Mouse (Mus musculus): Measurements from ENCODE around the gene Atg9a. TPM values are rescaled to one million over a fixed set of nuclear protein-coding genes. Genes with fewer than 3 reads are reported as not detected.

Gene Atg9a
- total and polyA plus RNA-seq, 3 experiments: 16.3 to 40.0 (median 34.2) TPM

GRCm38 (mm10) chr1:75191258-75191621 lies 756 bp downstream of the Atg9a start:
- H3K27me3 ChIP-seq (ENCODE audit: insufficient read depth, low read length): no peaks in the 10 kb centered on the region
- TF ChIP-seq GATA1 (IDR thresholded peaks at IDR 0.05; ENCODE audit: borderline replicate concordance, low read length) (no peak), CTCF (IDR thresholded peaks at IDR 0.05; ENCODE audit: low read depth, low read length) (no peak), POLR2AphosphoS5 (IDR thresholded peaks at IDR 0.05; ENCODE audit: insufficient replicate concordance, low read depth, low read length) (no peak), GATA2 (IDR thresholded peaks at IDR 0.05; ENCODE audit: borderline replicate concordance, low read depth, low read length) (no peak), TAL1 (conservative IDR thresholded peaks at IDR 0.05; ENCODE audit: low read depth, low read length) (no peak)
- H3K4me1 ChIP-seq (ENCODE audit: insufficient read depth, low read depth, low read length): peaks cover 47% of the 10 kb centered on the region
- DNase-seq (ENCODE audit: low spot score): no peak
- H3K36me3 ChIP-seq (replicated peaks): peaks cover 72% of the 10 kb centered on the region
- peak overlapping the region; percentile 80 for H3K4me3 ChIP-seq (ENCODE audit: low read depth, low read length)
- H3K9me3 ChIP-seq (replicated peaks): no peaks in the 10 kb centered on the region
- ATAC-seq (ENCODE audit: extremely low read depth, insufficient number of reproducible peaks, low FRiP score, poor library complexity, severe bottlenecking): no peak

GRCm38 (mm10) chr1:75190577-75190976 lies 1.4 kb downstream of the Atg9a start:
- Histone ChIP-seq H3K4me1 (ENCODE audit: insufficient read depth, low read depth, low read length) (peaks cover 52% of the 10 kb centered on the region), H3K4me3 (ENCODE audit: low read depth, low read length) (peak overlapping the region; percentile 80; the same call in 1 of the 2 replicates), H3K36me3 (replicated peaks) (peaks cover 72% of the 10 kb centered on the region), H3K27me3 (ENCODE audit: insufficient read depth, low read length) (no peaks in the 10 kb centered on the region), H3K9me3 (replicated peaks) (no peaks in the 10 kb centered on the region)
- ATAC-seq (ENCODE audit: extremely low read depth, insufficient number of reproducible peaks, low FRiP score, poor library complexity, severe bottlenecking): no peak
- TF ChIP-seq CTCF (IDR thresholded peaks at IDR 0.05; ENCODE audit: low read depth, low read length) (no peak), TAL1 (conservative IDR thresholded peaks at IDR 0.05; ENCODE audit: low read depth, low read length) (no peak)
- no peak for DNase-seq (ENCODE audit: low spot score)

GRCm38 (mm10) chr1:75187914-75188483 lies 4.0 kb downstream of the Atg9a start:
- Histone ChIP-seq H3K9me3 (replicated peaks) (no peaks in the 10 kb centered on the region), H3K4me1 (ENCODE audit: insufficient read depth, low read depth, low read length) (peaks cover 50% of the 10 kb centered on the region), H3K36me3 (replicated peaks) (peaks cover 77% of the 10 kb centered on the region), H3K27me3 (ENCODE audit: insufficient read depth, low read length) (no peaks in the 10 kb centered on the region; the same call in 1 of the 2 replicates), H3K4me3 (ENCODE audit: low read depth, low read length) (no peak overlapping the region)
- ATAC-seq (ENCODE audit: extremely low read depth, insufficient number of reproducible peaks, low FRiP score, poor library complexity, severe bottlenecking) (no peak), DNase-seq (ENCODE audit: low spot score) (peak; percentile 40)
- TF ChIP-seq GATA1 (IDR thresholded peaks at IDR 0.05; ENCODE audit: borderline replicate concordance, low read length) (no peak), TAL1 (conservative IDR thresholded peaks at IDR 0.05; ENCODE audit: low read depth, low read length) (peak; percentile 18; the same call in 1 of the 2 replicates)

- Histone ChIP-seq H3K27me3 (ENCODE audit: insufficient read depth, low read length) (no peaks in the 10 kb centered on the region; the same call in 1 of the 2 replicates), H3K36me3 (replicated peaks) (peaks cover 86% of the 10 kb centered on the region), H3K4me3 (ENCODE audit: low read depth, low read length) (no peak overlapping the region), H3K9me3 (replicated peaks) (peaks cover 3% of the 10 kb centered on the region; the same call in 1 of the 2 replicates), H3K4me1 (ENCODE audit: insufficient read depth, low read depth, low read length) (peaks cover 47% of the 10 kb centered on the region)
- ATAC-seq (ENCODE audit: extremely low read depth, insufficient number of reproducible peaks, low FRiP score, poor library complexity, severe bottlenecking): no peak
- DNase-seq (ENCODE audit: low spot score): no peak
- TF ChIP-seq POLR2AphosphoS5 (IDR thresholded peaks at IDR 0.05; ENCODE audit: insufficient replicate concordance, low read depth, low read length) (no peak), CTCF (IDR thresholded peaks at IDR 0.05; ENCODE audit: low read depth, low read length) (no peak), GATA1 (IDR thresholded peaks at IDR 0.05; ENCODE audit: borderline replicate concordance, low read length) (no peak)
Measured at GRCm38 (mm10) chr1:75187126-75187525, 4.9 kb downstream of the Atg9a start.

- no peaks in the 10 kb centered on the region; the same call in 1 of the 2 replicates for H3K27me3 ChIP-seq (ENCODE audit: insufficient read depth, low read length)
- ATAC-seq (ENCODE audit: extremely low read depth, insufficient number of reproducible peaks, low FRiP score, poor library complexity, severe bottlenecking) (no peak), DNase-seq (ENCODE audit: low spot score) (no peak)
- H3K36me3 ChIP-seq (replicated peaks): peaks cover 97% of the 10 kb centered on the region
- peaks cover 3% of the 10 kb centered on the region; the same call in 1 of the 2 replicates for H3K9me3 ChIP-seq (replicated peaks)
- TF ChIP-seq CTCF (IDR thresholded peaks at IDR 0.05; ENCODE audit: low read depth, low read length) (no peak), TAL1 (conservative IDR thresholded peaks at IDR 0.05; ENCODE audit: low read depth, low read length) (no peak), GATA1 (IDR thresholded peaks at IDR 0.05; ENCODE audit: borderline replicate concordance, low read length) (no peak), GATA2 (IDR thresholded peaks at IDR 0.05; ENCODE audit: borderline replicate concordance, low read depth, low read length) (no peak), POLR2AphosphoS5 (IDR thresholded peaks at IDR 0.05; ENCODE audit: insufficient replicate concordance, low read depth, low read length) (no peak)
- peaks cover 50% of the 10 kb centered on the region for H3K4me1 ChIP-seq (ENCODE audit: insufficient read depth, low read depth, low read length)
- no peak overlapping the region for H3K4me3 ChIP-seq (ENCODE audit: low read depth, low read length)
Measured at GRCm38 (mm10) chr1:75185495-75185894, 6.5 kb downstream of the Atg9a start.

GRCm38 (mm10) chr1:75182160-75182559 lies 9.8 kb downstream of the Atg9a start:
- peaks cover 82% of the 10 kb centered on the region for H3K36me3 ChIP-seq (replicated peaks)
- DNase-seq (ENCODE audit: low spot score) (no peak), ATAC-seq (ENCODE audit: extremely low read depth, insufficient number of reproducible peaks, low FRiP score, poor library complexity, severe bottlenecking) (no peak)
- no peaks in the 10 kb centered on the region; the same call in 1 of the 2 replicates for H3K27me3 ChIP-seq (ENCODE audit: insufficient read depth, low read length)
- no peak overlapping the region for H3K4me3 ChIP-seq (ENCODE audit: low read depth, low read length)
- peaks cover 3% of the 10 kb centered on the region; the same call in 1 of the 2 replicates for H3K9me3 ChIP-seq (replicated peaks)
- peaks cover 54% of the 10 kb centered on the region for H3K4me1 ChIP-seq (ENCODE audit: insufficient read depth, low read depth, low read length)
- no peak for TF ChIP-seq POLR2AphosphoS5 (IDR thresholded peaks at IDR 0.05; ENCODE audit: insufficient replicate concordance, low read depth, low read length)
- TF ChIP-seq GATA2 (IDR thresholded peaks at IDR 0.05; ENCODE audit: borderline replicate concordance, low read depth, low read length): no peak
- TF ChIP-seq GATA1 (IDR thresholded peaks at IDR 0.05; ENCODE audit: borderline replicate concordance, low read length): no peak
- TF ChIP-seq CTCF (IDR thresholded peaks at IDR 0.05; ENCODE audit: low read depth, low read length): no peak
- no peak for TF ChIP-seq TAL1 (conservative IDR thresholded peaks at IDR 0.05; ENCODE audit: low read depth, low read length)
